Mouse (Mus musculus) thymus, adult 2 months (tissue): ENCODE measurements at regions not wholly inside any gene's neighbourhood (a gene's known extent, or its start where the extent isn't known, plus 50 kb on each side); places are given as distances from the start of the nearest gene placed in this dataset.

Source experiments
- CTCF ChIP-seq: fragments of 200-500 bp; IDR thresholded peaks from 2 replicates; pipeline ENCODE4 v1.5.1; 2012; ENCODE audit warnings: mild to moderate bottlenecking, control low read depth, low read length, moderate library complexity, borderline replicate concordance; ENCODE audit not compliant: control insufficient read depth, poor library complexity, insufficient read depth; ENCODE audit errors: extremely low read depth
- POLR2A ChIP-seq: fragments of 200-500 bp; IDR thresholded peaks from 2 replicates; pipeline ENCODE4 v1.6.1; 2012; ENCODE audit warnings: mild to moderate bottlenecking, low read length, control low read depth, moderate library complexity; ENCODE audit not compliant: control insufficient read depth, poor library complexity, insufficient read depth; ENCODE audit errors: extremely low read depth

DNA sequence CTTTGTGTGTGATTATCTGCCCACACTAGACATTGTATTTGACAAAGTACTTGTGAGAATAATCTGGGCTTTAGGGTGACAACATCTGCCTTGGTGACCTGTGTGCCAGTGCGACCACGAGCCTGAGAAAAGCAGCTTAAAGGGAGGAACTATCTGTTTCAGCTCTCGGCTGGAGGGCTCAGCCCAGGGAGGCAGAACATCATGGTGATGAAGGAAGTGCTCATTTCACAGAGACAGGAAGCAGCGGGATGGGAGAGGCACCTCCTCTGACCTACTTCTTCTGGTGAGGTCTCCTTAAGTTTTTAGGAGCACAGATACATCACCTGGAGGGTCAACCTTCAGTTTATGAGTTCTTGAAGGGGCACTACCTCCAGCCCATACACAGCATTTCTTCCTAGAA is 89.8 kb downstream of the Kif26a start:
- TF ChIP-seq CTCF (no peak), POLR2A (no peak)
